ENCODE assay signal across 33 mouse cellular contexts in the genomic region with DNA sequence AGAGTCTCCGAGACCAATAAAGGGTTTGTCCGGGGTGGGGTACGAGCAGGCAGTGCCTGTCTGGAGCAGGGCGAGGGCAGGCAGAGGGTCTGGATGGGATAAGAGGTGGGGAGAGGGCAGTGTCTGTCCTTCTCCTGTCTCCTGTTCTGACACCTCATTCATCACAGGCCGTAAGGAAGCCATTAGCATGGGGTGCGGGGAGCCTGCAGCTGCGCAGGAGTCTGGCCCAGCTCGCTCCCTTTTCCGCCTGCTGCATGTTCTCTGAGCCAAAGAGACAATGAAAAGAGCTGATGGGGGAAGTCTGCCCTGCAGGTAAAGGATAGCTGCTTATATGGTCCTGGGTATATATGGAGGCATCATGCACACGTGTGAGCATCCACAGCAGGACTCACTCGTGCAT. TPM values are rescaled to one million over a fixed set of nuclear protein-coding genes. Genes with fewer than 3 reads are reported as not detected.
DNase-seq lines count a peak whose midpoint lies in the region; ATAC-seq lines count a peak whose summit lies in the region.
"Had no signal": no experiment of that assay in that cellular context is flagged by ENCODE, and none has a peak within 500 bp of the region (broad histone marks: within the 10 kb centered on the region; RNA-seq: fewer than 3 reads in every experiment).

No protein-coding gene starts in this region.

- peaks cover 98% of the 10 kb centered on the region for H3K36me3 ChIP-seq in forebrain, embryonic 10.5 days (replicated peaks)
- peaks cover 71% of the 10 kb centered on the region for H3K36me3 ChIP-seq in forebrain, embryonic 14.5 days (ENCODE audit: control insufficient read depth, insufficient read depth, low read length)
- no peaks in the 10 kb centered on the region for H3K36me3 ChIP-seq in megakaryocyte, embryonic 14.5 days (replicated peaks; ENCODE audit: low read length)
- H3K36me3 ChIP-seq in hindbrain, embryonic 12.5 days, result peaks cover 23% of the 10 kb centered on the region
- no peaks in the 10 kb centered on the region for H3K36me3 ChIP-seq in limb, embryonic 11.5 days (ENCODE audit: control insufficient read depth, insufficient read depth, low read length)
- H3K36me3 ChIP-seq: liver, embryonic 12.5 days had no signal

- H3K4me2 ChIP-seq in forebrain, embryonic 14.5 days (ENCODE audit: low read length), result no peak overlapping the region
- no peak overlapping the region for H3K4me2 ChIP-seq in hindbrain, embryonic 12.5 days (replicated peaks)
- no peak overlapping the region for H3K4me2 ChIP-seq in limb, embryonic 11.5 days (ENCODE audit: low read depth, severe bottlenecking)
- H3K4me2 ChIP-seq: embryonic facial prominence, embryonic 13.5 days; heart, embryonic 11.5 days; kidney, embryonic 15.5 days; liver, embryonic 12.5 days had no signal

- 0 out of 2 replicates have a peak overlapping the region, but pooled peaks have one; percentile 27 for H3K27ac ChIP-seq in forebrain, embryonic 10.5 days
- no peak overlapping the region for H3K27ac ChIP-seq in forebrain, embryonic 14.5 days (ENCODE audit: low read depth, low read length)
- peak overlapping the region; percentile 76 for H3K27ac ChIP-seq in hindbrain, embryonic 12.5 days
- H3K27ac ChIP-seq in limb, embryonic 11.5 days (replicated peaks; ENCODE audit: low read depth, low read length), result no peak overlapping the region
- H3K27ac ChIP-seq: embryonic facial prominence, embryonic 13.5 days; kidney, embryonic 15.5 days; layer of hippocampus, adult 2 months; left cerebral cortex, adult 2 months; liver, embryonic 12.5 days had no signal

- no peak for DNase-seq in forebrain, embryonic 10.5 days (ENCODE audit: extremely low spot score, low spot score)
- no peak for DNase-seq in forebrain, embryonic 14.5 days (ENCODE audit: low spot score)
- DNase-seq in limb, embryonic 11.5 days (ENCODE audit: low spot score), result peak; percentile 54
- DNase-seq in frontal cortex, postnatal 10 days (ENCODE audit: low spot score in 2 of 2), result no peak
- DNase-seq in urinary bladder, postnatal 36 days (ENCODE audit: low spot score in 2 of 2), result no peak
- DNase-seq: adrenal gland, postnatal 14 days; cerebellum, adult 18-20 months; cerebellum, postnatal 10 days; forebrain, postnatal 0 days; gastrocnemius, postnatal 14 days; heart, postnatal 36 days; kidney, postnatal 36 days; liver, postnatal 0 days; lung, postnatal 4 days; right cerebral cortex, postnatal 25 days; thymus, adult 18-20 months; thymus, postnatal 25 days had no signal

- no peak overlapping the region for H3K9ac ChIP-seq in forebrain, embryonic 14.5 days (ENCODE audit: low read length)
- no peak overlapping the region for H3K9ac ChIP-seq in hindbrain, embryonic 12.5 days
- H3K9ac ChIP-seq in limb, embryonic 11.5 days (ENCODE audit: low read length), result no peak overlapping the region
- H3K9ac ChIP-seq: embryonic facial prominence, embryonic 13.5 days; forebrain, postnatal 0 days; kidney, embryonic 15.5 days; liver, embryonic 12.5 days; liver, postnatal 0 days had no signal

- ATAC-seq in forebrain, embryonic 14.5 days, result no peak
- ATAC-seq in megakaryocyte, adult 5-6 weeks (ENCODE audit: poor library complexity, severe bottlenecking), result no peak
- ATAC-seq in hindbrain, embryonic 12.5 days (ENCODE audit: low FRiP score), result no peak
- no peak for ATAC-seq in limb, embryonic 11.5 days (ENCODE audit: insufficient number of reproducible peaks, low FRiP score, low TSS enrichment, low read depth)
- ATAC-seq: forebrain, postnatal 0 days; intestine, postnatal 0 days; liver, embryonic 12.5 days; liver, postnatal 0 days; midbrain, embryonic 16.5 days; Patski had no signal

- whole genome bisulfite sequencing in forebrain, embryonic 10.5 days, result 76% methylated on average over 11 of the region's 11 CpGs
- WGBS in forebrain, embryonic 14.5 days, result 87% methylated on average over 11 of the region's 11 CpGs
- 44% methylated on average over 11 of the region's 11 CpGs for WGBS in hindbrain, embryonic 12.5 days
- WGBS in limb, embryonic 11.5 days, result 15% methylated on average over 11 of the region's 11 CpGs

- no peak overlapping the region for H3K4me3 ChIP-seq in forebrain, embryonic 10.5 days
- no peak overlapping the region for H3K4me3 ChIP-seq in forebrain, embryonic 14.5 days (ENCODE audit: low read depth, low read length)
- H3K4me3 ChIP-seq in megakaryocyte, embryonic 14.5 days (replicated peaks), result peak overlapping the region; percentile 8
- H3K4me3 ChIP-seq in hindbrain, embryonic 12.5 days, result no peak overlapping the region
- H3K4me3 ChIP-seq in limb, embryonic 11.5 days (ENCODE audit: low read depth, low read length), result no peak overlapping the region
- H3K4me3 ChIP-seq: embryonic facial prominence, embryonic 13.5 days; kidney, embryonic 15.5 days; layer of hippocampus, adult 2 months; left cerebral cortex, adult 2 months; liver, embryonic 12.5 days had no signal

- H3K4me1 ChIP-seq in forebrain, embryonic 10.5 days, result peaks cover 98% of the 10 kb centered on the region
- peaks cover 38% of the 10 kb centered on the region for H3K4me1 ChIP-seq in forebrain, embryonic 14.5 days (ENCODE audit: control insufficient read depth, insufficient read depth, low read length)
- H3K4me1 ChIP-seq in megakaryocyte, embryonic 14.5 days, result peaks cover 7% of the 10 kb centered on the region; the same call in 1 of the 2 replicates
- H3K4me1 ChIP-seq in hindbrain, embryonic 12.5 days, result peaks cover 85% of the 10 kb centered on the region
- peaks cover 78% of the 10 kb centered on the region for H3K4me1 ChIP-seq in limb, embryonic 11.5 days (ENCODE audit: control insufficient read depth, insufficient read depth, low read length)

- peaks cover 51% of the 10 kb centered on the region for H3K27me3 ChIP-seq in forebrain, embryonic 10.5 days (ENCODE audit: poor library complexity, severe bottlenecking)
- no peaks in the 10 kb centered on the region for H3K27me3 ChIP-seq in forebrain, embryonic 14.5 days (replicated peaks; ENCODE audit: control insufficient read depth, insufficient read depth, low read length)
- H3K27me3 ChIP-seq in megakaryocyte, embryonic 14.5 days (replicated peaks), result peaks cover 81% of the 10 kb centered on the region
- no peaks in the 10 kb centered on the region; the same call in 1 of the 2 replicates for H3K27me3 ChIP-seq in hindbrain, embryonic 12.5 days
- H3K27me3 ChIP-seq in limb, embryonic 11.5 days (ENCODE audit: control insufficient read depth, insufficient read depth, low read length), result peaks cover 39% of the 10 kb centered on the region
- H3K27me3 ChIP-seq: Patski had no signal

- no peaks in the 10 kb centered on the region for H3K9me3 ChIP-seq in forebrain, embryonic 10.5 days
- H3K9me3 ChIP-seq in forebrain, embryonic 14.5 days (replicated peaks; ENCODE audit: control insufficient read depth, low read length), result no peaks in the 10 kb centered on the region
- no peaks in the 10 kb centered on the region for H3K9me3 ChIP-seq in megakaryocyte, embryonic 14.5 days
- no peaks in the 10 kb centered on the region for H3K9me3 ChIP-seq in hindbrain, embryonic 12.5 days (replicated peaks)
- H3K9me3 ChIP-seq in limb, embryonic 11.5 days (ENCODE audit: control insufficient read depth, low read length), result no peaks in the 10 kb centered on the region
- H3K9me3 ChIP-seq: embryonic facial prominence, embryonic 13.5 days; kidney, embryonic 15.5 days; liver, embryonic 12.5 days had no signal

RNA-seq across cellular contexts. Expression of gene Enho, which starts 22.6 kb away (rescaled TPM):
- 19.7 and 21.3 TPM in 2 replicates for polyA plus RNA-seq in forebrain, embryonic 10.5 days (2016; fragmentation: Nextera tagmentation; extraction: Ambion mirVana)
- 64.7 and 73.9 TPM in 2 replicates for polyA plus RNA-seq in forebrain, embryonic 14.5 days (2014; fragmentation: Nextera tagmentation; extraction: Ambion mirVana)
- 0.39 TPM in 1 of 2 replicates, not detected in the other for polyA plus RNA-seq in megakaryocyte, embryonic 14.5 days (2012; ENCODE audit: insufficient read depth, low replicate concordance)
- not detected in 2 replicates for total RNA-seq in megakaryocyte, adult 5-6 weeks (2015)
- not detected in 2 replicates for total RNA-seq in megakaryocyte, adult 5-6 weeks (2017)
- 73.6 and 78.6 TPM in 2 replicates for polyA plus RNA-seq in hindbrain, embryonic 12.5 days (2016; fragmentation: Nextera tagmentation; extraction: Ambion mirVana)
- polyA plus RNA-seq in limb, embryonic 11.5 days (2014; fragmentation: Nextera tagmentation; extraction: Ambion mirVana), result 20.8 and 22.5 TPM in 2 replicates
- total RNA-seq: common myeloid progenitor, adult 5-6 weeks; granulocyte monocyte progenitor cell, adult 5-6 weeks; neutrophil, adult 5-6 weeks had no signal

RNA-seq across cellular contexts. Expression of gene Cntfr, which starts 34.2 kb away (rescaled TPM):
- polyA plus RNA-seq in forebrain, embryonic 10.5 days (2016; fragmentation: Nextera tagmentation; extraction: Ambion mirVana), result 19.4 and 21.9 TPM in 2 replicates
- 12.6 and 12.7 TPM in 2 replicates for polyA plus RNA-seq in forebrain, embryonic 14.5 days (2014; fragmentation: Nextera tagmentation; extraction: Ambion mirVana)
- 3.6 and 10.6 TPM in 2 replicates for polyA plus RNA-seq in megakaryocyte, embryonic 14.5 days (2012; ENCODE audit: insufficient read depth, low replicate concordance)
- not detected in 2 replicates for total RNA-seq in megakaryocyte, adult 5-6 weeks (2015)
- total RNA-seq in megakaryocyte, adult 5-6 weeks (2017), result not detected in 2 replicates
- 28.8 and 35.9 TPM in 2 replicates for polyA plus RNA-seq in hindbrain, embryonic 12.5 days (2016; fragmentation: Nextera tagmentation; extraction: Ambion mirVana)
- 5.6 and 9.2 TPM in 2 replicates for polyA plus RNA-seq in limb, embryonic 11.5 days (2014; fragmentation: Nextera tagmentation; extraction: Ambion mirVana)
- total RNA-seq: common myeloid progenitor, adult 5-6 weeks; granulocyte monocyte progenitor cell, adult 5-6 weeks; MEL; neutrophil, adult 5-6 weeks had no signal

RNA-seq across cellular contexts. Expression of gene Il11ra1, which starts 37.1 kb away (rescaled TPM):
- 82.0 and 90.0 TPM in 2 replicates for polyA plus RNA-seq in forebrain, embryonic 10.5 days (2016; fragmentation: Nextera tagmentation; extraction: Ambion mirVana)
- polyA plus RNA-seq in forebrain, embryonic 14.5 days (2014; fragmentation: Nextera tagmentation; extraction: Ambion mirVana), result 23.9 and 24.3 TPM in 2 replicates
- 2.2 and 3.9 TPM in 2 replicates for polyA plus RNA-seq in megakaryocyte, embryonic 14.5 days (2012; ENCODE audit: insufficient read depth, low replicate concordance)
- total RNA-seq in megakaryocyte, adult 5-6 weeks (2015), result 12.9 and 13.4 TPM in 2 replicates
- total RNA-seq in megakaryocyte, adult 5-6 weeks (2017), result 50.2 and 52.1 TPM in 2 replicates
- polyA plus RNA-seq in hindbrain, embryonic 12.5 days (2016; fragmentation: Nextera tagmentation; extraction: Ambion mirVana), result 125 and 141 TPM in 2 replicates
- 202 and 214 TPM in 2 replicates for polyA plus RNA-seq in limb, embryonic 11.5 days (2014; fragmentation: Nextera tagmentation; extraction: Ambion mirVana)

RNA-seq across cellular contexts. Expression of gene Rpp25l, which starts 50.6 kb away (rescaled TPM):
- 97.3 and 98.1 TPM in 2 replicates for polyA plus RNA-seq in forebrain, embryonic 10.5 days (2016; fragmentation: Nextera tagmentation; extraction: Ambion mirVana)
- 72.2 and 83.3 TPM in 2 replicates for polyA plus RNA-seq in forebrain, embryonic 14.5 days (2014; fragmentation: Nextera tagmentation; extraction: Ambion mirVana)
- polyA plus RNA-seq in megakaryocyte, embryonic 14.5 days (2012; ENCODE audit: insufficient read depth, low replicate concordance), result 51.7 and 76.8 TPM in 2 replicates
- total RNA-seq in megakaryocyte, adult 5-6 weeks (2015), result 15.8 and 18.2 TPM in 2 replicates
- total RNA-seq in megakaryocyte, adult 5-6 weeks (2017), result 15.5 and 26.2 TPM in 2 replicates
- 55.6 and 66.5 TPM in 2 replicates for polyA plus RNA-seq in hindbrain, embryonic 12.5 days (2016; fragmentation: Nextera tagmentation; extraction: Ambion mirVana)
- 94.2 and 99.3 TPM in 2 replicates for polyA plus RNA-seq in limb, embryonic 11.5 days (2014; fragmentation: Nextera tagmentation; extraction: Ambion mirVana)

Comparison
In these comparisons a context has a peak if more than half of its experiments do, and no peak if none do; other contexts are left out.
1. H3K27ac ChIP-seq: peak in forebrain, embryonic 10.5 days (single experiment) and hindbrain, embryonic 12.5 days (single experiment); none in forebrain, embryonic 14.5 days (single experiment) and limb, embryonic 11.5 days (single experiment).
2. RNA of gene Enho, which starts 22.6 kb away (polyA plus RNA-seq): 73.6 to 78.6 TPM in hindbrain, embryonic 12.5 days, 64.7 to 73.9 TPM in forebrain, embryonic 14.5 days, 19.7 to 21.3 TPM in forebrain, embryonic 10.5 days and 20.8 to 22.5 TPM in limb, embryonic 11.5 days; 0.39 TPM in megakaryocyte, embryonic 14.5 days; every median in the first group is over 10 times any median in the second.